Mouse (Mus musculus): ENCODE measurements around the gene Hapln2.

Gene Hapln2

DNA sequence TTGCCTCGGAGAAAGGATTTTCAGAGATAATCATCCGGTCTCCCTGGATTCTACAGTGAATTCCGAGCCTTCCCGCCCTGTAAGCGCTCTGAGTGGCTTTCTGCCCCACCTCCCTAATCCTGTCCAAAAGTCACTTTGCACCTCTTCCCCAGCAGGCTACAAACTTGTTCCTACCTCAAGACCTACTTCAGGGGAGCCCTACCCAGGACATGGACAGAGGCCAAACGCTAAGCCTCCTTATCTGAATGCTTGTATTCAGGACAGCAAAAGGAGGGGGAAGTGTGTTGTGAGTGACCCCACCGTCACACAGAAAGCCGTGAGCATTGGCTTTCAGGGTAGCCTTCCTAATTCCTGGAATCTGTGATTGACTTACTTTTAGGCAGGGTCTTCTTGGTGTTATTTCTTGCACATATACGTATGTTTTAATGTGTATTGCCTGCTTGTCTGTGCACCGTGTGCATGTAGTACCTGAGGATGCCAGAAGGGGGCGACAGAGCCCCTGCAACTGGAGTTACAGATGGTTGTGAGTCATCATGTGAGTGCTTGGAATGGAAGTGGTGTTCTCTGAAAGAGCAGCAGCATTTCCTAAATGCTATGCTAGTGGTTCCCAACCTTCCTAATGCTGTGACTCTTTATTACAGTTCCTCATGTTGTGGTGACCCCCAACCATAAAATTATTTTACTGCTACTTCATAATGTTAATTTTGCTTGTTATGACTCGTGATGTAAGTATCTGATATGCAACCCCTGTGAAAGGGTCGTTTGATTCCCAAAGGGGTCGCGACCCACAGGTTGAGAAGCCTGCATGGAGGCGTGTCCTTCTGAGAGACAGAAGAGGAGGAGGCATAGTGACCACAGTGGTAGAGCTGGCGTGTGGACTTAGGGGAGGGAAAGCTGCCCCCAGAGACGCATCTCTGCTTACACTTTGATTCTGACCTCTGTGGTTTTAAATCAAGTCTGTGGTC lies 21.3 kb downstream of the Hapln2 start:
- peak; percentile 38 for DNase-seq (ENCODE audit: low spot score)

- peak; percentile 70 for DNase-seq (ENCODE audit: low spot score)
Observed at GRCm38 (mm10) chr3:88002291-88002976, 24.9 kb downstream of the Hapln2 start.

- DNase-seq (ENCODE audit: low spot score): no peak
Observed at GRCm38 (mm10) chr3:88000816-88001595, 26.4 kb downstream of the Hapln2 start.

- no peak for DNase-seq (ENCODE audit: low spot score)
Observed at GRCm38 (mm10) chr3:88000181-88000580, 27.2 kb downstream of the Hapln2 start, which contains the start of gene Bcan. Gene Bcan (minus strand): TSS chr3:88000230.

DNA sequence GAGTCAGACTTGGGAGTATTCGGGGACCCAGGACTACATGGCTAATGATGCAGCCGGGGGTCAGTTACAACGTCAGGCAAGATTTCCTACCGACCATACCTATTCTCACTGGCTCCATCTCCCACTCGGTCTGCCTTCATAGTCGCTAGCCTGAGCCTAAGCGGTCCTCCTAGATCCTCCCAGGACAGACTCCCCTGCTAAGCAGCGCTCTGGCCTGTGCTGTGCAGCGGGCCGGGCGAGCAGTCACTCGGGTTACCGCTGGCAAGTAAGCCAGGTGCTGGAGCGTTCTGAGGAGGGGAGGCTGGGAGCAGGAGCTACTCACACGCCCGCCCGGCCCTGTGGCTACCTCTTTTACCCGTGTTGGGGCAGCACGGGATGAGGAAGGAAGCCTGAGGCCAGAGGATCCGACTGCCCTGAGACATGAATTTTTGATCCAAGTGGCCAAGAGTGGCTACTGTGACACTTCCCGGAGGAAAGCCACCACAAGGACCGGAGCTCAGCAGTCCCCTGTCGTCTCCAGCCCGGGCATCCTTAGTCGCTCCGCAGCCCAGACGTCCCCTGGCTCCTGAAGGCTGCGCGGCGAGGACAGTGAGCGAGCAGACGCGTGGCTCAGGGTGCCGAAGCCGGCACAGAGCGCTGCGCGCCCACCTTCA lies 28.0 kb downstream of the Hapln2 start:
- no peak for DNase-seq (ENCODE audit: low spot score)

- no peak for DNase-seq (ENCODE audit: low spot score)
Observed at GRCm38 (mm10) chr3:87998747-87999146, 28.6 kb downstream of the Hapln2 start.

DNA sequence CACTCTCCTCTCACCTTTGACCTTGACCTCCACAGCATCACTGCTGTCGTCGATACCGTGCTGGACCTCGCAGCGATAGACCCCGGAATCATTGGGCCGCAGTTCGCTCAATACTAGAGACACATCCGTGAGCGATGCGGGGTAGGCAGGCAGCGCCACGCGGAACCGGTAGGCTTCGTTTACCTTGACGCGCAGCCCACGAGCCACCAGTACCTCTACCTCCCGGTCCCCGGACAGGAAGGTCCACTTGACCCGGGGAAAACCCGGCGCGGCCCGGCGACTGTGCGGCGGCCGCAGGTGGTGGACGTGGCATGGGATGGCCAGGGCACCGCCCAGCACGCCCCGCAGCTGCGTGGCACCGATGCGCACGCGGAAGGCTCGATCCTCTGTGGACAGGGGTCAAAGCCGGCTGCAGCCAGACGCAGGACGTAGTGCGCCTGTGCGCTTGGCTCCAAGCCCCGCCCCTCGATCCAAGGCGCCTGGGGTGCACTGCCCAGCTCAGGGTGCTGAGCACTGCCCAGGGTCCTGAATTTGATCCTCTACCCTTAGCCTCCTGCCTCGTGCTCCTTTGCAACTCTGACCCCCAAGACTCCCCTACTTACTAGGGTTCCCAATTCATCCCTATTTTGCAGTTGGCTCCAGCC lies 30.3 kb downstream of the Hapln2 start:
- DNase-seq (ENCODE audit: low spot score): peak; percentile 67

DNA sequence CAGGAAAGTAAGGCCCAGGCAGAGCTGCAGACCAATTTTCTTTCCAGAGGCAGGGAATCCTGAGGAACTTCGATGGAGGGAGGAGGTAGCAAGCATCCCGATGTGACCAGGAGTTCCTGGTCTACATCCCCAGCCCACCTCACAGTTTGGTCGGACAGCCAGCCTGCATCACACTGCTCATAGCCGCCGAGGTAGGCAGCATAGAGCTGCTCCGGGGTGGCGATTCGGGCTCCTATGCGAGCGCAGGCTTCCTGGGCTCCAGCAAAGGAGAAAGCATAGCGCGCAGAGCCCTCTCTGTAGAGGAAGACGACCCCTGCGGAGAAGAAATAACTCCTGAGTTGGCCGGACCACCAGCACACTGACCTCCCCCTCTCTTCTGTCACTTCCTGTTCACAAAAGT lies 31.0 kb downstream of the Hapln2 start:
- no peak for DNase-seq (ENCODE audit: low spot score)

- DNase-seq (ENCODE audit: low spot score): no peak
Observed at GRCm38 (mm10) chr3:87995331-87995730, 32.1 kb downstream of the Hapln2 start.

- DNase-seq (ENCODE audit: low spot score): no peak
Observed at GRCm38 (mm10) chr3:87993436-87993835, 33.9 kb downstream of the Hapln2 start.

DNA sequence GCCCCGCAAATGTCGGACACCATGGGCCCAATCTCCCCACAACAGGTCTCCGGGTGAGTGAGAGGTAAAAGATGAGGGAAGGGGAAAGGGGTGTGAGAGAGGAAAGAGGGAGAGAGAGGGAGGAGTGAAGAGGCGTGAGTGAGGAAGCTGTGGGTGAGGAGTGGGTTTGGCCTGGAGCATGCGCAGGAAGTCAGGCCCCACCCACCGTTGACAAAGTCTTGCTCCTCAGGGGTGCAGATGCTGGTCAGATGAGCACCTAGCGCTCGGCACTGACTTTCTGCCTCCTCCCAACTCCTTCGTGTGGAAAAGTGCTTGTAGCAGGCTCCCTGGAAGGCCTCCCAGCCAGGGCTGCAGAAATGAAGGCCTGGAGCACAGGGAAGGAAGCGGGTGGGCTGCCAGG lies 37.4 kb downstream of the Hapln2 start:
- DNase-seq (ENCODE audit: low spot score): no peak

- DNase-seq (ENCODE audit: low spot score): no peak
Observed at GRCm38 (mm10) chr3:87988068-87988467, 39.3 kb downstream of the Hapln2 start.

GRCm38 (mm10) chr3:87987633-87988032 lies 39.8 kb downstream of the Hapln2 start:
- no peak for DNase-seq (ENCODE audit: low spot score)

DNA sequence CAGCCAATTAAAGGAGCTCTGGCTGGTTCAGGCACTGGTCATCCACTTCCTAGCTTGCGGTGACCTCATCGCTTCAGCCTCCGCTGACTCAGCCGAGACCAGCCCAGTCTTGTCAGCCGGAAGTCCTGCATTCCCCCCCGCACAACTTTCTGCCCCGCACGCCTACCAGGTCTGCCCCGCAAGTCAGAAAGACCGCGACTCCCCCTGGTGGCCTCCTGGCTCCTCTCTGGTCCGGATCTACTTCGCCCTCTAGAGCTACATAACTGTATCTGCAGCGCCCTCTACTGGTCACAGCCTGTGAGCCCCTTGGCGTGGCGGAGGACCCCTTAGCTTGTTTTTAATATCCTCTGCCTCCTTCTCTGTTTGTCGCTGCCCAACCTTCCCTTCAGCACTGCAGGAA lies 40.5 kb downstream of the Hapln2 start:
- peak; percentile 97 for DNase-seq (ENCODE audit: low spot score)

GRCm38 (mm10) chr3:87985505-87986320 lies 41.7 kb downstream of the Hapln2 start:
- peak; percentile 69 for DNase-seq (ENCODE audit: low spot score)

GRCm38 (mm10) chr3:87984094-87984493 lies 43.3 kb downstream of the Hapln2 start:
- no peak for DNase-seq (ENCODE audit: low spot score)

- no peak for DNase-seq (ENCODE audit: low spot score)
Observed at GRCm38 (mm10) chr3:87983627-87984026, 43.8 kb downstream of the Hapln2 start.

DNA sequence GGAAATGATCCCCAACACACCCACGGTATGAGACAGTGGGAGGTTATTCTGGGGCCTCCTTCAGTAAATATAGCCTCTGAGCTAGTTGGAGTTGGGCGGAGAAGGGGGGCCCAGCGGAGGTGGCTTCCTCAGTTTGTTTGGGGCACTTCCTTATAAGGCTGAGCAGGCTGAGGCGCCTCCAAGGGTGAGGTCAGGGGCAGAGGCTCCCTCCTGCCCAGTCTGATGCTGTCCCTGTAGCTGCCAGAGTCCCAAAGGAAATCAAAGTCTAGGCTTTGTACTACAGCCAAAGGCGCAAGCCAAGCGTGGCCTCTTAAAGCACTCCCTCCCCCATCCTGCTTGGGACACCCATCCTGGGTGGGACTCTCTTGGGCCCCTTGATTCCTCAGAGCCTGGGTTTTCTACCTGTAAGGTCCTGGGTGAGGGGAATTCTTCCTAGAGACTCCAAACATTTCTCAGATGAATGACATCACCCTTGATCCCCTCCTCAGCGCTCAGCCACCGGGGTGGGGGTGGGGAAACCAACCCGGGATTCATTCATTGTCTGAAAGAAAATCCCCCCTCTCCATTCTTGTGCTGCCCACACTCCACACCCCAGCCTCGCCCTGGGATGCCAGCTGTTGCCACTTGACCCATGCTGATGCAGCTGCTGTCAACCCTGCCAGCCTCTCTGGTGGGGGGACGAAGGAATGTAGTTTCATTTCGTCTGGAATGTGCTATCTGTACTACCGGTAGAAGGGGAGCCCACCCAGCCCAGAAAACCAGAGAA lies 44.4 kb downstream of the Hapln2 start:
- peak; percentile 70 for DNase-seq (ENCODE audit: low spot score)

Measured in MN1 (cell line).